Mouse (Mus musculus) megakaryocyte, embryonic 14.5 days (primary cell): ENCODE measurements around the gene Kif11.

Source experiments
- FLI1 ChIP-seq: IDR thresholded peaks from 2 replicates; pipeline ENCODE4 v1.6.1; 2012; ENCODE audit warnings: low read length, inconsistent platforms, mixed read lengths
- GATA1 ChIP-seq: IDR thresholded peaks from 3 replicates; pipeline ENCODE4 v1.6.1; 2012; ENCODE audit warnings: mixed read lengths, low read length, inconsistent platforms, borderline replicate concordance

GRCm38 (mm10) chr19:37360044-37360443 is 16.2 kb upstream of the Kif11 start:
- TF ChIP-seq GATA1 = no peak
- no peak for TF ChIP-seq FLI1
